Mouse (Mus musculus) C2C12 (cell line): ENCODE data around the gene Mgat5b. TPM values are rescaled to one million over a fixed set of nuclear protein-coding genes. Genes with fewer than 3 reads are reported as not detected.

Experiments used
- H3K27me3 ChIP-seq: one replicate; pipeline ENCODE4 v1.6.1; 2011; ENCODE audit not compliant: control insufficient read depth, insufficient read depth, insufficient read length
- H3K36me3 ChIP-seq: one replicate; pipeline ENCODE4 v1.6.1; 2011; ENCODE audit not compliant: control insufficient read depth, insufficient read depth
- H3K4me3 ChIP-seq: one replicate; pipeline ENCODE4 v1.5.1; 2011; ENCODE audit warnings: mild to moderate bottlenecking, control low read depth; ENCODE audit not compliant: poor library complexity, insufficient read depth, severe bottlenecking
- H3K79me2 ChIP-seq: one replicate; pipeline ENCODE4 v1.6.1; 2011; ENCODE audit not compliant: control insufficient read depth, insufficient read depth
- H3K79me3 ChIP-seq: one replicate; pipeline ENCODE4 v1.6.1; 2011; ENCODE audit warnings: low read depth, control low read depth
- H3ac ChIP-seq: one replicate; pipeline ENCODE3; 2011; ENCODE audit warnings: low read depth; ENCODE audit not compliant: control insufficient read depth, insufficient read length
- CEBPB ChIP-seq: IDR thresholded peaks from one replicate; pipeline ENCODE4 v1.6.1; 2011; ENCODE audit warnings: low read depth, mild to moderate bottlenecking, control low read depth, moderate library complexity
- CTCF ChIP-seq: IDR thresholded peaks from one replicate; pipeline ENCODE4 v1.5.1; 2011; ENCODE audit not compliant: control insufficient read depth, insufficient read depth, insufficient read length
- FOSL1 ChIP-seq: IDR thresholded peaks from one replicate; pipeline ENCODE4 v1.8.0; 2011; ENCODE audit warnings: mild to moderate bottlenecking, low read length; ENCODE audit not compliant: poor library complexity, insufficient read depth, severe bottlenecking
- MAX ChIP-seq: IDR thresholded peaks from one replicate; pipeline ENCODE4 v1.6.1; 2011; ENCODE audit warnings: mild to moderate bottlenecking, control low read depth
- MYOD1 ChIP-seq: IDR thresholded peaks from one replicate; pipeline ENCODE4 v1.6.1; 2011; ENCODE audit warnings: low read depth; ENCODE audit not compliant: control insufficient read depth, insufficient read length
- MYOG ChIP-seq: IDR thresholded peaks from one replicate; pipeline ENCODE4 v1.6.1; 2011; ENCODE audit not compliant: control insufficient read depth, insufficient read length; ENCODE audit errors: extremely low read depth
- USF1 ChIP-seq: IDR thresholded peaks from one replicate; pipeline ENCODE4 v1.6.1; 2011; ENCODE audit warnings: low read depth, mild to moderate bottlenecking, control low read depth, moderate library complexity
- polyA plus RNA-seq: library from polyadenylated mRNA; unstranded; fragments of >200 nt; fragmentation: generic; extraction: Trizol; gene quantifications from one replicate; pipeline ENCODE4 v1.2.1, GENCODE M21; 2012; ENCODE audit warnings: missing spikeins

Gene Mgat5b
- polyA plus RNA-seq, 1 experiment: not detected

GRCm38 (mm10) chr11:116965061-116965460 is 46.4 kb downstream of the Mgat5b start:
- H3ac ChIP-seq: no peak overlapping the region
- H3K4me3 ChIP-seq: no peak overlapping the region
- H3K36me3 ChIP-seq: no peaks in the 10 kb centered on the region
- no peak for TF ChIP-seq FOSL1
- H3K79me3 ChIP-seq: no peaks in the 10 kb centered on the region
- H3K27me3 ChIP-seq: peaks cover 73% of the 10 kb centered on the region
- no peaks in the 10 kb centered on the region for H3K79me2 ChIP-seq

DNA sequence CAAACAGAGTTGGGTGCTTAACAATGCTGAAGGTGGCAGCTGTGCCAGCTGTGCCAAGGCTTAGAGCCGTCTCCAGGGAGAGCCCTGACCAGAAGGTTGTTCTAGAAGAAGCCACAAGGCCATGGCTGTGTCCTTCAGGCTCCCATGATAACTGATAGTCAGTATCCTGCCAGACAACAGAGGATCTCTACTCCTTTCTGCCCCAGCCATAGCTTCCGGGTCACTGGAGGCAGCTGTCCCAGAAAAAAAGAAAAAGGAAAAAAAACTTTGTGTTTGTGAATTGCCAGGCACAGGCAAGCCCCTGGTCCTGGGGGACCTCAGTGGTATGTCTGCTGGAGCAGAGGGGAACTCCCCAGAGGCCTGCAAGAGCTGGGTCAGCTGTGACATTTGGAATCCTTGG is 47.3 kb downstream of the Mgat5b start:
- Histone ChIP-seq H3K27me3 (peaks cover 73% of the 10 kb centered on the region), H3K79me3 (no peaks in the 10 kb centered on the region), H3K36me3 (no peaks in the 10 kb centered on the region), H3K4me3 (no peak overlapping the region), H3ac (no peak overlapping the region), H3K79me2 (no peaks in the 10 kb centered on the region)
- TF ChIP-seq MYOG: no peak
- TF ChIP-seq MYOD1: no peak
- no peak for TF ChIP-seq CTCF
- TF ChIP-seq USF1: no peak
- TF ChIP-seq FOSL1: no peak
- no peak for TF ChIP-seq MAX
- TF ChIP-seq CEBPB: no peak

DNA sequence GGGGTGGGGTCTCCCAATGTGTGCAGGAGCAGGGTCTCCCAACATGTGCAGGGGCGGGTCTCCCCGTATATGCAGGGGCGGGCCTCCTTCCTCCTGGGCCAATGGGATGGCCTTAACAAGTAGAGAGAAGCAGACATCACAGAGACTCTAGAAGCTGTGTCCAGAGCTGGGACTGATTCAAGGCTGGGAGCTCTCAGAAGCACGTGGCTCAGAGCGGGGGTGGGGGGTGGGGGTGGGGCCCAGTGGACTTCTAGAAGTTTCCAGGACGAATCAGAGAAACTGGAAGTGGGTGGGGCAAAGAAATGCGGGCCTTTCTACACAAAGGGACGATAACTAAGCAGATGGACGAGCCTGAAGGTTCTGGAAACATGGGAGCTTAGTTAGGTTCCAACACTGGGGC is 49.9 kb downstream of the Mgat5b start:
- H3K27me3 ChIP-seq: peaks cover 70% of the 10 kb centered on the region
- H3K79me3 ChIP-seq: no peaks in the 10 kb centered on the region
- H3K79me2 ChIP-seq: no peaks in the 10 kb centered on the region
- TF ChIP-seq USF1 (no peak), FOSL1 (no peak)
- no peak overlapping the region for H3ac ChIP-seq
- no peak overlapping the region for H3K4me3 ChIP-seq
- no peaks in the 10 kb centered on the region for H3K36me3 ChIP-seq

- Histone ChIP-seq H3K79me2 (no peaks in the 10 kb centered on the region), H3K4me3 (no peak overlapping the region), H3ac (no peak overlapping the region), H3K79me3 (no peaks in the 10 kb centered on the region), H3K36me3 (no peaks in the 10 kb centered on the region), H3K27me3 (peaks cover 70% of the 10 kb centered on the region)
- TF ChIP-seq CEBPB (no peak), FOSL1 (no peak), MYOD1 (no peak)
These were observed 50.8 kb downstream of the Mgat5b start for GRCm38 (mm10) chr11:116969498-116969897.

DNA sequence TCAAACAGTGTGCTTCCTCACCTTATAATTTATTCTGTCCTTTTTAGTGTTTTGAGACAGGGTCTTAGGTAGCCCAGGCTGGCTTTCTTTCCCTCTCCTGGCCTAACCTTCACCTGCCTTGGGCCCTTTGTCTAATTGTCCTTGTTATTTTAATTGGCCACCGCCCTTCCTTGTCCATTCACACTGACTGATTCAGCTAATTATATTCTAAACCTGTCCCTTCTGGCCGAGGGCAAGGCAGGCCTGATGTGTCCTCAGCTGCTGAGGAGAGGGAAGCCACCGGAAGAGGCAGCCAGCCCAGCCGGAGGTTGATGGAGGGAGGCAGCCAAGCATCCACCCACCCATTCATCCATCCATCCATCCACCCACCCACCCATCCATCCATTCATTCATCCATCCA is 52.2 kb downstream of the Mgat5b start:
- H3ac ChIP-seq: no peak overlapping the region

DNA sequence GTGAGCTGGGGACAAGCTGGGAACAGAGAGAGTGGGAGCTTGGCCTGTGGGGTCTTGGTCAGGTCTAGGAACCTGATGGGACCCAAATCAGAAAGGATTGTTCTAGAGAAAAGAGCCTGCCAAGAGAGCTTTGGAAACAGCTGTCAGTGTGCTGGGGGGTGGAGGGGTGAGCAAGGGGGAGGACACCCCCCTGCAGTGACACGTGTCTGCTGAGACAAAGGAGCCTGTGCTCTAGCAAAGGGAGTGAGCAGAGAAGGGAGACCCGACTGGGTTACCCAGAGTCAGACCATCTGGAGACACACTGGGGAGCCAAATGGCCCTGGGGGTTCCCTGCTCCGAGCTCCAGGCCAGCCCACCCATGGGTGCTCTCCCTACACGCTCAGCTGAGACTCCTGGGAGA is 54.2 kb downstream of the Mgat5b start:
- Histone ChIP-seq H3K36me3 (no peaks in the 10 kb centered on the region), H3K79me3 (no peaks in the 10 kb centered on the region), H3K79me2 (no peaks in the 10 kb centered on the region), H3ac (no peak overlapping the region), H3K4me3 (no peak overlapping the region), H3K27me3 (peaks cover 79% of the 10 kb centered on the region)
- TF ChIP-seq USF1 (no peak), CTCF (no peak), MYOD1 (no peak), CEBPB (no peak), MAX (no peak), MYOG (no peak), FOSL1 (no peak)

More for the DNA sequence above, 52.2 kb downstream of the Mgat5b start:
- no peak overlapping the region for H3K4me3 ChIP-seq
- no peak for TF ChIP-seq FOSL1
- no peak for TF ChIP-seq MYOG
- TF ChIP-seq MYOD1: no peak
- no peak for TF ChIP-seq CTCF
- TF ChIP-seq USF1: no peak
- TF ChIP-seq CEBPB: no peak
- TF ChIP-seq MAX: no peak
- no peaks in the 10 kb centered on the region for H3K79me2 ChIP-seq
- no peaks in the 10 kb centered on the region for H3K79me3 ChIP-seq
- H3K36me3 ChIP-seq: no peaks in the 10 kb centered on the region
- H3K27me3 ChIP-seq: peaks cover 71% of the 10 kb centered on the region

DNA sequence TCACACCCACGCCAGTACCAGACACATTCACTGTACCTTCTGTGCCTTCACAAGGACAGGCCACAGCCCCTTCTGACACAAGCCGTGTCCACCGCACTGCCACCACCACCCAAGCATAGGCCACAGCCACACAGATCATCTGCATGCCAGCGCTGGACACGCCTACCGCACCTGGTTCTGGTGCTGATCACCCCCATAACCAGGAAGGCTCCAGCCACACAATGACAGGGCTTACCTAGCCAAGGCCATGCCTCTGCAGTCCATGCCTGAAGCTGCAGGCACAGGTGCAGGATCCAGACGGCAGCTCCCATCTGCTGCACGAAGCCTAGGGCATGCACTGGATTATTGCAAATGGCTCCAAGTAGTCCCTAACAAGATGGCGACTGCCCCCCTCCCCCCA is 54.8 kb downstream of the Mgat5b start:
- no peaks in the 10 kb centered on the region for H3K36me3 ChIP-seq
- H3K79me2 ChIP-seq: no peaks in the 10 kb centered on the region
- H3ac ChIP-seq: no peak overlapping the region
- no peaks in the 10 kb centered on the region for H3K79me3 ChIP-seq
- TF ChIP-seq USF1: no peak
- no peak for TF ChIP-seq MYOD1
- TF ChIP-seq MYOG: no peak
- TF ChIP-seq FOSL1: no peak
- TF ChIP-seq CTCF: no peak
- no peak for TF ChIP-seq CEBPB
- TF ChIP-seq MAX: no peak
- peaks cover 80% of the 10 kb centered on the region for H3K27me3 ChIP-seq
- H3K4me3 ChIP-seq: no peak overlapping the region
